Mouse (Mus musculus) 3T3-L1 (cell line): ENCODE measurements around the gene Defb36.

ENCODE experiments used
- DNase-seq: peaks from one replicate; pipeline ENCODE4 v3.0.0-alpha.2; 2015; ENCODE audit warnings: low read depth, low spot score

Defb36 gene

DNA sequence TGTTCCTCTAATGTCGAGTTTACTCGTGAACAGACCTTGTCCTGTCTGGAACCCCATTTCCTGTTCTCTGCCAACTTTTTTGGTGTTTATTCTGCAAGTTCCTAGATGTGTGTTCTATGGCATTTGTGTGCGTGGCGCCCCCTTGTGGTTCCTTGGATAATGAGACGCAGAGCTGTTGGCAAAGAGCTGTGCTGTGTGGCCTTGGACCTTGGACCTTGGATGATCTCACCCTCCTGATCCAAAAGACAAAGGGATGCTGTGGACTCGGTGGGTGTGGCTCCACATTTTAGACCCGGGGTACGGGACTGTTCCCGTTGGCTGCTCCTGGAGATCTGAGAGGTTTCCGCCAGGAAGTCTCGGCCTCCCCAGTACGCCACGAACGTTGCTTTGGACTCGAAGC is at the start of gene Defb36:
Gene Defb36, plus strand, starts transcription at position 271 of the 400 bp plus-strand sequence.
- DNase-seq: peak; percentile 56

GRCm38 (mm10) chr2:152556655-152557054 is 47.5 kb upstream of the Defb36 start:
- DNase-seq: no peak

DNA sequence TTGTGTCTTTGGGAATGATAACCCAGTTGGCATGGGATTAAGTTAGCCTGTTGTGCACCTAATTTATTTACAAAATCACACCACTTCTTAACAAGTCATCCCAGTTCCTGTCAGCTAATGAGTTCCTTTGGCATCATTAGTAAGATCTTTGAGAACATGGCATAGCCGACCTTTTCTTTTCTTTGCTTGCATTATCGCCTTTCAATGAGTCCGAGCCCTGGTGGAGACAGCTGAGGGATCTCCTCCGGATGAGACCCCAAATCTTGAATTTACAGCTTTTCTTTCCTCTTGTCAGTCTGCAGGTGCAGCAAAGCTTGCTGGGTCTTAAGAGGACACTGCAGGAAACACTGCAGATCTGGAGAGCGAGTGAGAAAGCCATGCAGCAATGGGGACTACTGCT is 35.1 kb upstream of the Defb36 start, which contains the start of gene Gm17416:
Gene Gm17416, plus strand, starts transcription at position 301 of the 400 bp plus-strand sequence.
- DNase-seq: no peak

DNA sequence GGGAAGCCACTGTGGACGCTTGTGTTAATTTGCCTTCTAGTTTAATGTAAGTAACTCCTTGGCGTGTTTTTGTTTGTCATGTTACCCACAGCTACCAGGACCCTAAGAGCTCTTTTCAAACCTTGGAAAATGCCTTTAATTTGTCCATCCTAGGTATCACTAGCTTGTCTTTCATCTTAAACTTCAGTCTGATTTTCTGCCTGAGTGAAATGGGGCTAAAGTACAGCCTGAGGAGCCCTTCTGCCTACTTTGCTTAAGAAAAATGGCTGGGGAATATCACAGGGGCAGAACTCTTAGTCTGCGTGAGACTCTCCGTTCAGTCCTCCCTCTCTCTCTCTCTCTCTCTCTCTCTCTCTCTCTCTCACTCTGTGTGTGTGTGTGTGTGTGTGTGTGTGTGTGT is 34.2 kb upstream of the Defb36 start:
- DNase-seq: no peak

DNA sequence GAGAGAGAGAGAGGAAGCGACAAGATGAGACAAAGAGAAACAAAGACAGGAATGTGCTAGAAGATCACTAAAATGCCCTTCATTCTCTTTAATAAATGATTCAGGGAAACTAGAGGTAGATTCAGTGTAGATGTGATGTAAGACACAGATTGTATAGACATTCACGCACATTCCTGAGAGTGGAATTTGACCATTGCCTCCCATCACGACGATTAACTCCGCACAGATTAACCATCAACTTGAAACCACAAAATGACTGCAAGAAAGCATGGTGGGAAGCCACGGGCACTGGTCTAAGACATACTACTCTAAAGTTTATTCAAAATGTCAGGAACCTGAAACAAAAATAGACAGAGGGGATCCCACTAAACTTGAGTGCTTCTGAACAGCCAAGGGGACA is 33.8 kb upstream of the Defb36 start:
- DNase-seq: no peak

- DNase-seq: no peak
Measured at GRCm38 (mm10) chr2:152572114-152572794, 31.9 kb upstream of the Defb36 start, which contains the start of gene Defb21. Gene Defb21 (plus strand): TSS chr2:152572744.

DNA sequence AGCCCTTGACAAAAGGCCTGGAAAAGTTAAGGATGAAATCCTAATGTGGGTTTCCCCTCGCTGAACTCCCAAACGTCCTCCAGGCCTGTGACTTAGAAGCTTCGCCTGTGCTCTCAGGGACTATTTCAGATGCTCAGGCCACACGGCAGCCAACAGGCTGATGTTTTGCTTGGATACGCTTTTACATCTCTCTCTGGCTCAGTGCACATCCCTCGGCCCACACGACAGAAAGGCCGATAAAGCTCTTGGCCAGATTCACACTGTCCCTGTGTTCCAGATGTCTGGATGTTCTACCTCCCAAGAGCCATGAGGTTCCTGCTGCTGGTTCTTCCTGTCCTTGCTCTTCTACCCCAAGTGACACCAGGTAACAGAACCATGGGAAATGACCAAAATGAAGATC is 30.6 kb upstream of the Defb36 start:
- no peak for DNase-seq

DNA sequence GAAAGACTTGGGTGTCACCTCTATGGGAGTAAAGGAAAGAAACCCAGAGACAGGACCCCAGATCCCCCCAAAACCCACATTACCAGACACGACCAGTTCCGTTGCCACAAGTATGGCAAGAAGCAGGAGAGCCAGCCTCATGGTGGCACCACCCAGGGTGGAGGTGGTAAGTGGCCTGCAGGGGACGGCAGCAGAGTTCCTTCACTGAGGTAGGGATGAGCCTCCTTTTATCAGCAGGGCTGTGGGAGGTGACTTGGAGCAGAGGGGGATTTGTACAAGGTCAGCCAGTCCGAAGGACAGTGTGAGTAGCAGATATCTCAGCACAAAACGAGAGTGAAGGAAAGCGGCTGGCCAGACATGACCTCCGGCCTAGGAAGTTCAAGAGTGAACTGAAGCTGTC is 24.0 kb upstream of the Defb36 start, which contains the start of gene Defb19:
Gene Defb19, minus strand, starts transcription at position 206 of the 400 bp plus-strand sequence.
- no peak for DNase-seq

DNA sequence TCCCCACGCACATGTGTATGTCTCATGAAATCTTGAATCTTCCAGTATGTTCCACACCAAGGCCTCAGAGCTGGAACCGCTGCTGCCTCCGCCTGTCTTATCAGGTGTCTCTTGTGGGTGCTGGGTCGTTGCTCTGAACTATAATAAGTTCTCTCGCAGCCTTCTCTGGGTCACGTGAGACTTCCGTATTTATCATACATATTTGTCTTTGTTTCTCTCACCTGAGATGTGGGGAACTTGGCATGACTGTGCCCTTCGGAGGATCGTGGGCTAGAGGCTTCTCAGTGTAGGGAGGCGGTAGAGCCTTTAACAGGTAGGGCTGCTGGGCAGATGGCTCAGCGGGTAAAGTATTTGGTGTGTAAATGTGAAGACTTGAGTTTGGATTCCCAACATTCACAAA is 23.5 kb upstream of the Defb36 start:
- no peak for DNase-seq

GRCm38 (mm10) chr2:152586926-152587560 is 17.1 kb upstream of the Defb36 start:
- peak; percentile 60 for DNase-seq

DNA sequence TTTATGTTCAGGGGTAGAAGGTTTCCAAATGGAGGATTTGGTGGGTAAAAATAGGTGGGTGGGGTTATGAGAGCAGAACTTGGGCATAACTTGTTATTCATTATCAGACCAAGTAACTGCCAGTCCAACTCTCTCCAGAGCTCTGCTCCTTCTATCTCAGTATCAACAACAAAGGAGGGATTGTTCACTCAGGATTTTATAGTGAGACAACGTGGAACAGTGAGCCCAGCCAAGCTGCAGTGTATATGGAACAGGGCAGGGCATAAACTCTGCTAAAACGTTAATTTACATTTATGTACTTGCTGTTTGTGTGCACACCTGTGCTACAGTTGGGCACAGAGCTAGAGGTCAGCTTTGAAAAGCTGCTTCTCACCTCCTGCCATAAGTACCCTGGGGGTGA is 15.7 kb upstream of the Defb36 start:
- DNase-seq: no peak

- no peak for DNase-seq
Measured at GRCm38 (mm10) chr2:152589021-152589420, 15.1 kb upstream of the Defb36 start.

DNA sequence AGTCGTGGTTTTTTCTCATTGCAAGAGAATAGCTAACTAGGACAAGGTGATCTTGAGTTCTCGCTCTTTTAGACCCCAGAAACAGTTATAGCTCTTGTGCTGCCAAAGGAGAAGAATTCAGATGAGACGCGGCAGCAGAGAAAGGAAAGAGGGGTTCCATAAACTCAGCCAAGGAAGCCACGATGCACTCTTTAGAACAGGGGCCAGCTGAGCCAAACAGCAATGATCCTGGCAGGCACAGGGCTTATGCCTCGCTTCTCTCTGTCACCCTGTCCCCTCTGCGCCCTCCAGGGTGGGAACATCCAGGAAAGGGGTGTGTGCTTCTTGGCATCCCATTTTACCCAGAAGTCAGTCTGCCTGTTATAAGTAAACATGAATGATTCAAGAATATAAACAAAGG is 4.8 kb upstream of the Defb36 start, which contains the start of gene Defb45:
Gene Defb45, minus strand, starts transcription at position 101 of the 400 bp plus-strand sequence.
- DNase-seq: no peak

- DNase-seq: no peak
Measured at GRCm38 (mm10) chr2:152600076-152600475, 4.1 kb upstream of the Defb36 start.

DNA sequence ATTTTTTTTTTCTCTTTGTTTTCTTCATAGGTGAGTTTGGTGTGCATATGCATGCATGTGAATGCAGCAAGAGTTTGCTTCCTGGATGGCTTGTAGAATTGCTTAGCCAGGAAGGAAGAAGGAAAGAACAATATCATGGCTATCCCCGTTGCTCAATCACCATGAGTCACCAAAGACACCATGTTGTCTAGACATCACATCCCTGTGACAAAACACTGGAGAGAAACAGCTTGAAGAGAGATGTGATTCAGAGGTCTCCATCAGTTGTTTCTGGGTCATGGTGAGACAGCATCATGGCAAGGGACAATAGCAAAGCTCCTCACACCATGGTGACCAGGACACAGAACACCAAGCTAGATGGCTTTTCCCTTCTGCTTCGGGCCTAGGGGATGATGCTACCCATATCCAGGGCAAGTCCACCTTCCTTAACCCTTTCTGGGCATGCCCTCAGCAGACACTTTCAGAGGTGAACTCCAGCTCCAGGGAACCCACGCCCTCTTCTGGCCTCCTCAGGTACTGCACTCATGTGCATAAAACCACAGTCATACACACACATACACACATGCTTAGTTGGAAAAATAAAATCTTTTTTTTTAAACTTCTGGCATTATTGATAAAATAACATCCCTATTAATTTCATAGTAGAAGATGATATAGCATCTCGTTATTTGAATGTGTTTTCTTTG is 2.7 kb upstream of the Defb36 start:
- DNase-seq: peak; percentile 64

GRCm38 (mm10) chr2:152607746-152608145 is 3.6 kb downstream of the Defb36 start:
- DNase-seq: peak; percentile 9

GRCm38 (mm10) chr2:152608719-152609118 is 4.6 kb downstream of the Defb36 start:
- DNase-seq: peak; percentile 32

DNA sequence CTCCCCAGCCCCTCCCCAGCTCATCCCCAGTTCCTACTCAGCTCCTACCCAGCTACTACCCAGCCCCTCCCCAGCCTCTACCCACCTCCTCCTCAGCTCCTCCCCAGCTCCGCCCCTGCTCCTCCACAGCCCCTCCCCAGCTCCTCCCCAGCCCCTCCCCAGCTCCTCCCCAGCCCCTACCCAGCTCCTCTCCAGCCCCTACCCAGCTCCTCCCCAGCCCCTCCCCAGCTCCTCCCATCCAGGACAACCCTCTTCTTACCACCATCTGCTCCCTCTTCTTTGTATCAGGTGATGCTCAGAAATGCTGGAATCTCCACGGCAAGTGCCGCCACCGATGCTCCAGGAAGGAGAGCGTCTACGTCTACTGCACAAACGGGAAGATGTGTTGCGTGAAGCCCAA is 8.1 kb downstream of the Defb36 start:
- DNase-seq: no peak

- peak; percentile 95 for DNase-seq
Measured at GRCm38 (mm10) chr2:152615563-152615962, 11.4 kb downstream of the Defb36 start.

GRCm38 (mm10) chr2:152616470-152616869 is 12.3 kb downstream of the Defb36 start:
- no peak for DNase-seq

GRCm38 (mm10) chr2:152617374-152617773 is 13.2 kb downstream of the Defb36 start:
- peak; percentile 47 for DNase-seq

- DNase-seq: no peak
Measured at GRCm38 (mm10) chr2:152620367-152621134, 16.4 kb downstream of the Defb36 start.
